Mouse (Mus musculus) midbrain, embryonic 13.5 days (tissue): ENCODE data around the gene Tm4sf19. TPM values are rescaled to one million over a fixed set of nuclear protein-coding genes. Genes with fewer than 3 reads are reported as not detected.

Experiments used
- ATAC-seq: fragments of 200-750 bp; cut with Nextera tagmentation; 2 replicates; pipeline ENCODE4 v1.8.0; 2017; ENCODE audit warnings: mild to moderate bottlenecking, moderate TSS enrichment, moderate library complexity
- H3K27ac ChIP-seq: fragments of 300-500 bp; sonication (generic); 2 replicates; pipeline ENCODE4 v1.5.1; 2015; ENCODE audit warnings: inconsistent platforms, mild to moderate bottlenecking, moderate library complexity
- H3K27me3 ChIP-seq: fragments of 300-500 bp; sonication (generic); 2 replicates; pipeline ENCODE4 v1.6.1; 2015; ENCODE audit warnings: mild to moderate bottlenecking, inconsistent platforms
- H3K36me3 ChIP-seq: fragments of 300-500 bp; sonication (generic); 2 replicates; pipeline ENCODE4 v1.6.1; 2015; ENCODE audit warnings: mild to moderate bottlenecking, inconsistent platforms
- H3K4me1 ChIP-seq: fragments of 300-500 bp; sonication (generic); replicated peaks from 2 replicates; pipeline ENCODE4 v1.6.1; 2015; ENCODE audit warnings: inconsistent platforms
- H3K4me2 ChIP-seq: fragments of 300-500 bp; sonication (generic); replicated peaks from 2 replicates; pipeline ENCODE4 v1.6.1; 2015; ENCODE audit warnings: moderate library complexity, mild to moderate bottlenecking, inconsistent platforms
- H3K4me3 ChIP-seq: fragments of 300-500 bp; sonication (generic); replicated peaks from 2 replicates; pipeline ENCODE4 v1.5.1; 2015; ENCODE audit warnings: mild to moderate bottlenecking, inconsistent platforms
- H3K9ac ChIP-seq: fragments of 300-500 bp; sonication (generic); replicated peaks from 2 replicates; pipeline ENCODE4 v1.6.1; 2015; ENCODE audit warnings: mild to moderate bottlenecking, inconsistent platforms
- H3K9me3 ChIP-seq: fragments of 300-500 bp; sonication (generic); 2 replicates; pipeline ENCODE4 v1.6.1; 2016; ENCODE audit warnings: mild to moderate bottlenecking, inconsistent platforms
- WGBS: fragments of 180-500 bp; shearing (Covaris S2); methylation state at CpG from one replicate; pipeline ENCODE4 v1.1.7; 2015; 5-methylcytosine and 5-hydroxymethylcytosine counted together
- polyA plus RNA-seq: library from polyadenylated mRNA; unstranded; fragments of >200 nt; fragmentation: Nextera tagmentation; extraction: Ambion mirVana; gene quantifications from 2 replicates; pipeline ENCODE4 v1.2.1, GENCODE M21; 2015

Gene Tm4sf19
- polyA plus RNA-seq, 1 experiment from 2014 or later, result not detected

- 81% methylated on average over 3 of the region's 3 CpGs for WGBS
- Histone ChIP-seq H3K9me3 (no peaks in the 10 kb centered on the region), H3K9ac (no peak overlapping the region), H3K36me3 (0 out of 2 replicates have a peak, but pooled peaks cover 2% of the 10 kb centered on the region), H3K4me2 (no peak overlapping the region), H3K4me1 (no peaks in the 10 kb centered on the region), H3K27ac (no peak overlapping the region), H3K4me3 (no peak overlapping the region), H3K27me3 (no peaks in the 10 kb centered on the region)
- ATAC-seq, result no peak
Measured at GRCm38 (mm10) chr16:32398206-32398605, 2.1 kb upstream of the Tm4sf19 start.

GRCm38 (mm10) chr16:32401335-32401965 lies 1.1 kb downstream of the Tm4sf19 start:
- H3K9ac ChIP-seq, result no peak overlapping the region
- no peak overlapping the region for H3K27ac ChIP-seq
- H3K4me1 ChIP-seq, result no peaks in the 10 kb centered on the region
- no peaks in the 10 kb centered on the region for H3K27me3 ChIP-seq
- H3K9me3 ChIP-seq, result no peaks in the 10 kb centered on the region
- no peak overlapping the region for H3K4me3 ChIP-seq
- WGBS, result 80% methylated on average over 9 of the region's 9 CpGs
- no peak overlapping the region for H3K4me2 ChIP-seq
- ATAC-seq, result no peak
- H3K36me3 ChIP-seq, result no peaks in the 10 kb centered on the region

GRCm38 (mm10) chr16:32402818-32403217 lies 2.5 kb downstream of the Tm4sf19 start:
- ATAC-seq, result no peak
- WGBS, result 74% methylated on average over 3 of the region's 3 CpGs
- no peaks in the 10 kb centered on the region for H3K4me1 ChIP-seq
- H3K9ac ChIP-seq, result no peak overlapping the region
- no peaks in the 10 kb centered on the region for H3K27me3 ChIP-seq
- no peaks in the 10 kb centered on the region for H3K9me3 ChIP-seq
- H3K4me2 ChIP-seq, result no peak overlapping the region
- no peak overlapping the region for H3K4me3 ChIP-seq
- H3K27ac ChIP-seq, result no peak overlapping the region
- H3K36me3 ChIP-seq, result no peaks in the 10 kb centered on the region

GRCm38 (mm10) chr16:32405716-32406115 lies 5.4 kb downstream of the Tm4sf19 start:
- no peaks in the 10 kb centered on the region for H3K36me3 ChIP-seq
- H3K4me3 ChIP-seq, result no peak overlapping the region
- no peaks in the 10 kb centered on the region for H3K4me1 ChIP-seq
- no peak overlapping the region for H3K9ac ChIP-seq
- no peak overlapping the region for H3K4me2 ChIP-seq
- no peaks in the 10 kb centered on the region for H3K9me3 ChIP-seq
- 88% methylated on average over 9 of the region's 9 CpGs for WGBS
- no peaks in the 10 kb centered on the region for H3K27me3 ChIP-seq
- ATAC-seq, result no peak
- H3K27ac ChIP-seq, result no peak overlapping the region

- Histone ChIP-seq H3K9ac (no peak overlapping the region), H3K36me3 (no peaks in the 10 kb centered on the region), H3K27me3 (no peaks in the 10 kb centered on the region), H3K27ac (no peak overlapping the region), H3K4me2 (no peak overlapping the region), H3K4me1 (no peaks in the 10 kb centered on the region), H3K4me3 (no peak overlapping the region), H3K9me3 (no peaks in the 10 kb centered on the region)
- no peak for ATAC-seq
- WGBS, result 83% methylated on average over 6 of the region's 6 CpGs
Measured at GRCm38 (mm10) chr16:32406671-32407070, 6.4 kb downstream of the Tm4sf19 start.

- Histone ChIP-seq H3K9me3 (no peaks in the 10 kb centered on the region), H3K27me3 (no peaks in the 10 kb centered on the region), H3K4me1 (no peaks in the 10 kb centered on the region), H3K9ac (no peak overlapping the region), H3K36me3 (no peaks in the 10 kb centered on the region), H3K4me3 (no peak overlapping the region), H3K27ac (no peak overlapping the region), H3K4me2 (no peak overlapping the region)
- ATAC-seq, result no peak
- 83% methylated on average over 10 of the region's 10 CpGs for WGBS
Measured at GRCm38 (mm10) chr16:32407730-32408129, 7.4 kb downstream of the Tm4sf19 start.

- H3K27ac ChIP-seq, result no peak overlapping the region
- 50% methylated on average over 1 of the region's 1 CpGs for WGBS
- ATAC-seq, result no peak
Measured at GRCm38 (mm10) chr16:32417457-32417856, 17.2 kb downstream of the Tm4sf19 start.

GRCm38 (mm10) chr16:32419517-32420483 lies 19.5 kb downstream of the Tm4sf19 start, which contains the start of gene Tctex1d2:
TSS of gene Tctex1d2 (plus strand) at chr16:32419702.
- no peaks in the 10 kb centered on the region for H3K27me3 ChIP-seq
- peak; percentile 97 for ATAC-seq

More at GRCm38 (mm10) chr16:32417457-32417856, 17.2 kb downstream of the Tm4sf19 start:
- H3K4me2 ChIP-seq, result no peak overlapping the region
- no peak overlapping the region for H3K9ac ChIP-seq
- H3K36me3 ChIP-seq, result no peaks in the 10 kb centered on the region
- H3K4me1 ChIP-seq, result peaks cover 14% of the 10 kb centered on the region
- H3K9me3 ChIP-seq, result no peaks in the 10 kb centered on the region
- H3K4me3 ChIP-seq, result no peak overlapping the region
- no peaks in the 10 kb centered on the region for H3K27me3 ChIP-seq

GRCm38 (mm10) chr16:32427506-32427905 lies 27.2 kb downstream of the Tm4sf19 start:
- no peaks in the 10 kb centered on the region for H3K9me3 ChIP-seq
- no peak overlapping the region for H3K27ac ChIP-seq
- ATAC-seq, result no peak
- H3K4me2 ChIP-seq, result no peak overlapping the region
- peaks cover 20% of the 10 kb centered on the region for H3K4me1 ChIP-seq
- H3K36me3 ChIP-seq, result no peaks in the 10 kb centered on the region
- H3K4me3 ChIP-seq, result no peak overlapping the region
- H3K27me3 ChIP-seq, result no peaks in the 10 kb centered on the region
- 96% methylated on average over 3 of the region's 3 CpGs for WGBS
- no peak overlapping the region for H3K9ac ChIP-seq

More at GRCm38 (mm10) chr16:32419517-32420483, 19.5 kb downstream of the Tm4sf19 start, which contains the start of gene Tctex1d2:
- no peaks in the 10 kb centered on the region for H3K9me3 ChIP-seq
- H3K4me2 ChIP-seq, result peak within 1 kb of the TSS; percentile 70
- 1% methylated on average over 45 of the region's 45 CpGs for WGBS
- H3K27ac ChIP-seq, result peak within 1 kb of the TSS; percentile 93
- H3K9ac ChIP-seq, result peak within 1 kb of the TSS; percentile 85
- peak within 1 kb of the TSS; percentile 70 for H3K4me3 ChIP-seq
- peaks cover 14% of the 10 kb centered on the region for H3K4me1 ChIP-seq
- H3K36me3 ChIP-seq, result no peaks in the 10 kb centered on the region

GRCm38 (mm10) chr16:32430474-32431046 lies 30.3 kb downstream of the Tm4sf19 start, which contains the start of gene Pcyt1a:
TSS of gene Pcyt1a (plus strand) at chr16:32430921.
- no peaks in the 10 kb centered on the region for H3K27me3 ChIP-seq
- H3K9me3 ChIP-seq, result no peaks in the 10 kb centered on the region
- peak within 1 kb of the TSS; percentile 94 for H3K27ac ChIP-seq
- H3K9ac ChIP-seq, result peak within 1 kb of the TSS; percentile 88
- H3K4me3 ChIP-seq, result peak within 1 kb of the TSS; percentile 86
- ATAC-seq, result peak; percentile 98
- under 1% methylated on average over 54 of the region's 54 CpGs for WGBS
- peaks cover 22% of the 10 kb centered on the region for H3K4me1 ChIP-seq
- no peaks in the 10 kb centered on the region for H3K36me3 ChIP-seq
- peak within 1 kb of the TSS; percentile 92 for H3K4me2 ChIP-seq

- Histone ChIP-seq H3K27me3 (no peaks in the 10 kb centered on the region), H3K9ac (peak overlapping the region; percentile 88), H3K4me1 (peaks cover 22% of the 10 kb centered on the region), H3K9me3 (no peaks in the 10 kb centered on the region), H3K4me2 (peak overlapping the region; percentile 92), H3K36me3 (no peaks in the 10 kb centered on the region), H3K4me3 (peak overlapping the region; percentile 86), H3K27ac (peak overlapping the region; percentile 94)
- ATAC-seq, result no peak
- WGBS, result 2% methylated on average over 28 of the region's 28 CpGs
Measured at GRCm38 (mm10) chr16:32431047-32431591, 30.8 kb downstream of the Tm4sf19 start.
